Mouse (Mus musculus): Measurements from ENCODE around the gene Gm28044.
"Not testable (repeated sequence)": the region's sequence is repeated elsewhere in the genome, so short reads cannot be mapped to it uniquely, and the experiment has no call there.

Gm28044 gene

GRCm38 (mm10) chr13:67360131-67360744, at the start of gene Gm28044, which contains the start of gene Zfp953:
Gene Gm28044, minus strand, starts transcription at chr13:67360536.
Gene Zfp953, minus strand, starts transcription at chr13:67360605.
- DNase-seq (ENCODE audit: extremely low spot score): peak; percentile 87

GRCm38 (mm10) chr13:67399183-67399903, 39.0 kb upstream of the Gm28044 start, which contains the start of gene Zfp429:
Gene Zfp429, minus strand, starts transcription at chr13:67399819.
- DNase-seq (ENCODE audit: extremely low spot score): peak; percentile 74

GRCm38 (mm10) chr13:67376255-67376654, 15.9 kb upstream of the Gm28044 start:
- not testable (repeated sequence) for DNase-seq (ENCODE audit: extremely low spot score)

GRCm38 (mm10) chr13:67375050-67375911, 14.9 kb upstream of the Gm28044 start, which contains the start of the genes Gm28041 and Zfp456:
Gene Gm28041, minus strand, starts transcription at chr13:67375733.
Gene Zfp456, minus strand, starts transcription at chr13:67375810.
- DNase-seq (ENCODE audit: extremely low spot score): peak; percentile 72

GRCm38 (mm10) chr13:67351854-67352253, 8.5 kb downstream of the Gm28044 start:
- no peak for DNase-seq (ENCODE audit: extremely low spot score)

- no peak for DNase-seq (ENCODE audit: extremely low spot score)
These were observed 16.9 kb downstream of the Gm28044 start for GRCm38 (mm10) chr13:67343422-67343821.

- DNase-seq (ENCODE audit: extremely low spot score): no peak
These were observed 27.5 kb downstream of the Gm28044 start for GRCm38 (mm10) chr13:67332877-67333276.

- DNase-seq (ENCODE audit: extremely low spot score): peak; percentile 82
These were observed 28.2 kb downstream of the Gm28044 start, which contains the start of gene Zfp595 for GRCm38 (mm10) chr13:67332019-67332724. Gene Zfp595, minus strand, starts transcription at chr13:67332570.

GRCm38 (mm10) chr13:67306718-67307117, 53.6 kb downstream of the Gm28044 start:
- peak; percentile 21 for DNase-seq (ENCODE audit: extremely low spot score)

- DNase-seq (ENCODE audit: extremely low spot score): peak; percentile 85
These were observed 54.3 kb downstream of the Gm28044 start, which contains the start of gene Zfp457 for GRCm38 (mm10) chr13:67305822-67306672. Gene Zfp457, minus strand, starts transcription at chr13:67306485.

GRCm38 (mm10) chr13:67278314-67278713, 82.0 kb downstream of the Gm28044 start, which contains the start of gene Zfp458:
Gene Zfp458, minus strand, starts transcription at chr13:67278466.
- no peak for DNase-seq (ENCODE audit: extremely low spot score)

- not testable (repeated sequence) for DNase-seq (ENCODE audit: extremely low spot score)
These were observed 90.8 kb downstream of the Gm28044 start for GRCm38 (mm10) chr13:67269383-67270065.

- peak; percentile 81 for DNase-seq (ENCODE audit: extremely low spot score)
These were observed 91.6 kb downstream of the Gm28044 start for GRCm38 (mm10) chr13:67268568-67269369.
